Mouse (Mus musculus) intestine, embryonic 15.5 days (tissue): ENCODE data around the gene Fuz. TPM values are rescaled to one million over a fixed set of nuclear protein-coding genes. Genes with fewer than 3 reads are reported as not detected.

Source experiments
- ATAC-seq: fragments of 200-750 bp; cut with Nextera tagmentation; 2 replicates; pipeline ENCODE4 v1.8.0; 2017; ENCODE audit warnings: moderate TSS enrichment, moderate library complexity
- H3K27ac ChIP-seq: fragments of 300-500 bp; sonication (generic); 2 replicates; pipeline ENCODE4 v1.5.1; 2015; ENCODE audit warnings: mild to moderate bottlenecking, inconsistent platforms
- H3K27me3 ChIP-seq: fragments of 300-500 bp; sonication (generic); replicated peaks from 2 replicates; pipeline ENCODE4 v1.6.1; 2015; ENCODE audit warnings: inconsistent platforms
- H3K36me3 ChIP-seq: fragments of 300-500 bp; sonication (generic); 2 replicates; pipeline ENCODE4 v1.6.1; 2015; ENCODE audit warnings: inconsistent platforms
- H3K4me1 ChIP-seq: fragments of 300-500 bp; sonication (generic); replicated peaks from 2 replicates; pipeline ENCODE4 v1.6.1; 2015; ENCODE audit warnings: inconsistent platforms
- H3K4me2 ChIP-seq: fragments of 300-500 bp; sonication (generic); replicated peaks from 2 replicates; pipeline ENCODE4 v1.6.1; 2015; ENCODE audit warnings: mild to moderate bottlenecking, inconsistent platforms
- H3K4me3 ChIP-seq: fragments of 300-500 bp; sonication (generic); replicated peaks from 2 replicates; pipeline ENCODE4 v1.5.1; 2015; ENCODE audit warnings: inconsistent platforms
- H3K9ac ChIP-seq: fragments of 300-500 bp; sonication (generic); 2 replicates; pipeline ENCODE4 v1.6.1; 2015; ENCODE audit warnings: inconsistent platforms
- H3K9me3 ChIP-seq: fragments of 300-500 bp; sonication (generic); 2 replicates; pipeline ENCODE4 v1.6.1; 2016; ENCODE audit warnings: inconsistent platforms
- WGBS: fragments of 180-500 bp; shearing (Covaris S2); methylation state at CpG from one replicate; pipeline ENCODE4 v1.1.7; 2015; 5-methylcytosine and 5-hydroxymethylcytosine counted together
- microRNA counts: library from miRNA; unstranded; fragments of <30 nt; microRNA quantifications from one replicate; lab custom pipeline; 2016
- polyA plus RNA-seq: library from polyadenylated mRNA; unstranded; fragments of >200 nt; fragmentation: Nextera tagmentation; extraction: Ambion mirVana; gene quantifications from 2 replicates; pipeline ENCODE4 v1.2.1, GENCODE M21; 2015

Gene Fuz
- polyA plus RNA-seq, 1 experiment from 2014 or later: 17.0 TPM

GRCm38 (mm10) chr7:44919127-44919526, 23.2 kb downstream of the Fuz start:
- Histone ChIP-seq H3K9ac (no peak overlapping the region), H3K27ac (no peak overlapping the region), H3K36me3 (peaks cover 27% of the 10 kb centered on the region), H3K27me3 (no peaks in the 10 kb centered on the region), H3K4me3 (no peak overlapping the region), H3K9me3 (no peaks in the 10 kb centered on the region), H3K4me1 (peaks cover 4% of the 10 kb centered on the region; the same call in 1 of the 2 replicates), H3K4me2 (no peak overlapping the region)
- 94% methylated on average over 5 of the region's 5 CpGs for WGBS
- no peak for ATAC-seq

DNA sequence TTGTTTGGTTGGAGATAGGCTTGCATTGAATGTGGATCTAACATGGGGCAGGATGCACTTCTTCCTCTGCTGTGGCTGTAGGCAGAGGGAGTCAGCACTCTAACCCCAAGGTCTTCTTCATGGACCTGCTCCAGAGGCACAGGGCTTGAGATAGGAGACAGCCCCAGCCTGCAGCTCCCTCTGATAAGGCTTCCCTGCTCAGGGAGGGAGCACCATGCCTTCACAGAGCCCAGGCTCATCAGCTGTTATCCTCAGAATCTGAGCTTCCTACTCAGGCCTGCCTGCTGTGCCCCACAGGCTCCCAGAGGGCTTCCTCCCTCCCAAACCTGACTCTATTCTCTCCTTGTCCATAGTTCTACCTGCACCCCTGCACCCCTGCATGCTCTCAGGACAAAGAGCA, 26.7 kb downstream of the Fuz start:
- Histone ChIP-seq H3K4me2 (no peak overlapping the region), H3K4me3 (no peak overlapping the region), H3K27me3 (no peaks in the 10 kb centered on the region), H3K27ac (no peak overlapping the region), H3K36me3 (peaks cover 23% of the 10 kb centered on the region), H3K9ac (no peak overlapping the region), H3K9me3 (no peaks in the 10 kb centered on the region), H3K4me1 (peaks cover 4% of the 10 kb centered on the region; the same call in 1 of the 2 replicates)
- ATAC-seq: no peak

- H3K4me1 ChIP-seq: peaks cover 14% of the 10 kb centered on the region
- no peaks in the 10 kb centered on the region for H3K27me3 ChIP-seq
- H3K27ac ChIP-seq: no peak overlapping the region
- no peak overlapping the region for H3K4me2 ChIP-seq
- no peaks in the 10 kb centered on the region for H3K9me3 ChIP-seq
- H3K4me3 ChIP-seq: no peak overlapping the region
- ATAC-seq: no peak
- H3K9ac ChIP-seq: no peak overlapping the region
- H3K36me3 ChIP-seq: peaks cover 23% of the 10 kb centered on the region
- WGBS: 78% methylated on average over 3 of the region's 3 CpGs
Measured at GRCm38 (mm10) chr7:44925468-44925867, 29.6 kb downstream of the Fuz start.

DNA sequence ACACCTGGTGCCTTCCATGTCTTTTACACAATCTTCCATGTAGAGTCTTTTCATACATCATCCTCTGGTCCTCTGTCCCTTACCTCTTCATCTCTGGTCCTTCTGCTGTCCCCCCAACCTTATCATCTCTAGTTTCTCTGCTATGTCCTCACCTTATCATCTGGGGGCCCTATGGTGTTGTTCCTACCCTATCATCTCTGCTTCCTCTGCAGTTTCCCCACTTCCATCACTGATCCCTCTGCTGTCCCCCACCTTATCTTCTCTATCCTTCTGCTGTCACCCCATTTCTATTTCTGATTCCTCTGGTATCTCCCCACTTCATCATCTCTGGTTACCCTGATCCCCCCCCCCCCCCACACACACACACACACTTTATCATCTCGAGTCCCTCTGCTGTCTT, 32.7 kb downstream of the Fuz start:
- Histone ChIP-seq H3K9me3 (no peaks in the 10 kb centered on the region), H3K4me2 (peak overlapping the region; percentile 65), H3K4me1 (peaks cover 14% of the 10 kb centered on the region), H3K9ac (peak overlapping the region; percentile 87), H3K27ac (no peak overlapping the region), H3K27me3 (no peaks in the 10 kb centered on the region), H3K36me3 (peaks cover 9% of the 10 kb centered on the region; the same call in 1 of the 2 replicates), H3K4me3 (peak overlapping the region; percentile 92)
- no peak for ATAC-seq
- 4% methylated on average over 1 of the region's 1 CpGs for WGBS

- Histone ChIP-seq H3K4me1 (peaks cover 14% of the 10 kb centered on the region), H3K36me3 (peaks cover 9% of the 10 kb centered on the region; the same call in 1 of the 2 replicates), H3K9me3 (no peaks in the 10 kb centered on the region), H3K4me2 (peak within 1 kb of the TSS; percentile 67), H3K27me3 (no peaks in the 10 kb centered on the region), H3K4me3 (peak within 1 kb of the TSS; percentile 92), H3K9ac (peak within 1 kb of the TSS; percentile 87), H3K27ac (peak within 1 kb of the TSS; percentile 86)
- peak; percentile 99 for ATAC-seq
- WGBS: under 1% methylated on average over 83 of the region's 84 CpGs
Measured at GRCm38 (mm10) chr7:44929204-44930151, 33.6 kb downstream of the Fuz start, which contains the start of gene Ap2a1. Gene Ap2a1, minus strand, starts transcription at chr7:44929496.

DNA sequence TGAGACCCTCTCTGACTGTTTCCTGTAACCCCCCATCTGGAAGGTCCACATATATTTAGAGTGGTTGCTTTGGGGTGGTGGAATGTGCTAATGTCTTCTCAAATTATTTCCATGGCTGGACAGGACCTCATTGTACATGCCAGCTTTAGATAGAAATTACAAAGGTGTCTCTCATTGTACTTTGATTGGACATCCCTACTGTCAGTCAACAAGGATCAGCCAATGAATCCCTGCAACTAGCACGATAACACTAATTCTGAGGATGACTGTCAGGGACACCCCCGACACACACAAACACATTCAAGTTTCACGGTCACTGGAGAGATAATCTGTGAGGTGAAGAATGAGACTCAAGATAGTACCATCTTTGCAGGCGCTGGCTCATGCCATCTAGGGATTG, 42.8 kb downstream of the Fuz start:
- H3K36me3 ChIP-seq: no peaks in the 10 kb centered on the region
- H3K4me1 ChIP-seq: no peaks in the 10 kb centered on the region
- no peaks in the 10 kb centered on the region for H3K9me3 ChIP-seq
- no peak overlapping the region for H3K27ac ChIP-seq
- no peak overlapping the region for H3K9ac ChIP-seq
- WGBS: 86% methylated on average over 4 of the region's 4 CpGs
- no peaks in the 10 kb centered on the region for H3K27me3 ChIP-seq
- no peak overlapping the region for H3K4me3 ChIP-seq
- no peak overlapping the region for H3K4me2 ChIP-seq
- no peak for ATAC-seq

DNA sequence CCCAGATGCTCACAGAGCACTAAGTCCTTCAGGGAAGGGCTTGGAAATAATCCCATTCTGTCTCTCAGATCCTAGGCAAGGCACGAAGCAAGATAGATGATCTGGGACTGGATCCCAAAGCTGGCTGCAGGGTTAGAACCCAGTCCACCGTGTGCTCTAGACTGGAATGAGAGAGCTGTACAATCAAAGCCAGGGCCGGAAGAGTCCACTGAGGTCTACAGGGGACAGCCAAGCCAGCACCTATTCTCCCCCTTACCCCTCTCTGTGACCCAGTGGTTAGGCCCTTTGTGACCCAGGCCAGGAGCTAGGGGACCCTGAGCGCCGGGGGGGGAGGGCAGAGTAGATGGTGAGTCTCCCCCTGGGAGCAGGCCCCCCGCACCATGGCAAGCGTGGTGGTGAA, 47.0 kb downstream of the Fuz start, which contains the start of gene Tsks:
Tsks (plus strand) TSS at position 301 of the 400 bp plus-strand sequence.
- Histone ChIP-seq H3K4me2 (no peak within 1 kb of the TSS), H3K4me1 (no peaks in the 10 kb centered on the region), H3K27me3 (no peaks in the 10 kb centered on the region), H3K4me3 (no peak within 1 kb of the TSS), H3K27ac (no peak within 1 kb of the TSS), H3K36me3 (no peaks in the 10 kb centered on the region), H3K9ac (no peak within 1 kb of the TSS), H3K9me3 (no peaks in the 10 kb centered on the region)
- no peak for ATAC-seq
- 78% methylated on average over 7 of the region's 7 CpGs for WGBS

GRCm38 (mm10) chr7:44949922-44950321, 54.0 kb downstream of the Fuz start:
- no peak for ATAC-seq
- WGBS: 67% methylated on average over 6 of the region's 6 CpGs

DNA sequence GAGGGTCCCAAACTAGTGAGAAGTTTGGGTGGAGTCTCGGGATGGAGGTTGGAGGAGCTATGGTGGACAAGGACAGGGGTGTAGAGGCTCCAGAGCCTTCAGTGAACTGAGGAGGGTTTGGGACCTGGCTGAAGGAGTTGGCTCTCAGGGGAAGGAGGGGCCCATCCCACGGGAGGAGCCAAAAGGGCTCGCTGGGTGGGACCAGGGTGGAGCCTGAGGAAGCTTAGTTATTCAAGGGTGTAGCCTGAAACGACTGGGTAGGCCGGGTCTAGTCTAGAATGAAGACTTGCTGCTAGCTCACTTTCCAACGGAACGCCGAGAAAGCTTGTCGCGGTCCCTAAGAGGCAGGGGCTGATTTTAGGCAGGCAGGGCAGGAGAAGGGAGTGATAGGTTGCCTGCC, 56.1 kb downstream of the Fuz start:
- Histone ChIP-seq H3K4me3 (peak overlapping the region; percentile 61), H3K4me2 (peak overlapping the region; percentile 99), H3K9me3 (no peaks in the 10 kb centered on the region), H3K27me3 (peaks cover 14% of the 10 kb centered on the region), H3K4me1 (peaks cover 13% of the 10 kb centered on the region; the same call in 1 of the 2 replicates), H3K27ac (peak overlapping the region; percentile 73), H3K9ac (peak overlapping the region; percentile 68), H3K36me3 (no peaks in the 10 kb centered on the region)
- under 1% methylated on average over 10 of the region's 10 CpGs for WGBS
- ATAC-seq: peak; percentile 91

More at GRCm38 (mm10) chr7:44949922-44950321, 54.0 kb downstream of the Fuz start:
- peaks cover 13% of the 10 kb centered on the region; the same call in 1 of the 2 replicates for H3K4me1 ChIP-seq
- no peaks in the 10 kb centered on the region for H3K9me3 ChIP-seq
- H3K4me2 ChIP-seq: no peak overlapping the region
- no peak overlapping the region for H3K27ac ChIP-seq
- H3K4me3 ChIP-seq: no peak overlapping the region
- H3K36me3 ChIP-seq: no peaks in the 10 kb centered on the region
- H3K27me3 ChIP-seq: peaks cover 14% of the 10 kb centered on the region
- no peak overlapping the region for H3K9ac ChIP-seq

MicroRNAs encoded within 50 kb of the gene (microRNA counts, 519-probe panel; counts per million panel counts)
- 97.1 counts per million, percentile 29 among the panel's probes with 10 or more counts for microRNA mmu-miR-707 (lab: Ali Mortazavi, UCI)

Other genes starting within 250 kb of the Fuz start
- 68.4 and 74.3 TPM in 2 replicates for gene Myh14, start 225.2 kb upstream of the Fuz start, polyA plus RNA-seq
- gene Izumo2, start 187.3 kb upstream of the Fuz start, polyA plus RNA-seq: not detected in 2 replicates
- 36.0 and 39.4 TPM in 2 replicates for gene Vrk3, start 147.7 kb upstream of the Fuz start, polyA plus RNA-seq
- gene Zfp473, start 145.0 kb upstream of the Fuz start, polyA plus RNA-seq: 2.0 and 2.5 TPM in 2 replicates
- 87.4 and 89.2 TPM in 2 replicates for gene Nup62, start 80.0 kb upstream of the Fuz start, polyA plus RNA-seq
- gene Il4i1, start 79.7 kb upstream of the Fuz start, polyA plus RNA-seq: 0.78 and 1.5 TPM in 2 replicates
- 6.2 and 6.6 TPM in 2 replicates for gene Atf5, start 79.4 kb upstream of the Fuz start, polyA plus RNA-seq
- 112 and 116 TPM in 2 replicates for gene Akt1s1, start 47.1 kb upstream of the Fuz start, polyA plus RNA-seq
- gene Tbc1d17, start 47.0 kb upstream of the Fuz start, polyA plus RNA-seq: 71.0 and 71.3 TPM in 2 replicates
- 25.9 and 29.0 TPM in 2 replicates for gene Pnkp, start 38.9 kb upstream of the Fuz start, polyA plus RNA-seq
- gene Ptov1, start 26.3 kb upstream of the Fuz start, polyA plus RNA-seq: 239 and 253 TPM in 2 replicates
- 88.2 and 91.8 TPM in 2 replicates for gene Med25, start 3.4 kb upstream of the Fuz start, polyA plus RNA-seq
- gene Ap2a1, start 33.4 kb downstream of the Fuz start, polyA plus RNA-seq: 60.1 and 65.0 TPM in 2 replicates
- 0.14 TPM in 1 of 2 replicates, not detected in the other for gene Tsks, start 47.1 kb downstream of the Fuz start, polyA plus RNA-seq
- 16.1 and 16.5 TPM in 2 replicates for gene Cpt1c, start 78.8 kb downstream of the Fuz start, polyA plus RNA-seq
- gene Prmt1, start 90.5 kb downstream of the Fuz start, polyA plus RNA-seq: 449 and 456 TPM in 2 replicates
- gene Irf3, start 101.6 kb downstream of the Fuz start, polyA plus RNA-seq: 89.9 and 99.6 TPM in 2 replicates
- 37.3 and 43.6 TPM in 2 replicates for gene Bcl2l12, start 102.6 kb downstream of the Fuz start, polyA plus RNA-seq
- gene Scaf1, start 120.3 kb downstream of the Fuz start, polyA plus RNA-seq: 32.0 and 33.6 TPM in 2 replicates
- 57.6 and 61.0 TPM in 2 replicates for gene Rras, start 121.9 kb downstream of the Fuz start, polyA plus RNA-seq
- 7.1 and 8.7 TPM in 2 replicates for gene Prr12, start 156.8 kb downstream of the Fuz start, polyA plus RNA-seq
- 49.5 and 50.5 TPM in 2 replicates for gene Nosip, start 166.3 kb downstream of the Fuz start, polyA plus RNA-seq
- gene Prrg2, start 166.6 kb downstream of the Fuz start, polyA plus RNA-seq: 29.2 and 29.5 TPM in 2 replicates
- 265 and 267 TPM in 2 replicates for gene Rcn3, start 196.1 kb downstream of the Fuz start, polyA plus RNA-seq
- 153 and 168 TPM in 2 replicates for gene Fcgrt, start 207.8 kb downstream of the Fuz start, polyA plus RNA-seq
- gene Rps11, start 228.4 kb downstream of the Fuz start, polyA plus RNA-seq: 1,711 TPM in 2 replicates
- gene Rpl13a, start 232.7 kb downstream of the Fuz start, polyA plus RNA-seq: 1,301 and 1,445 TPM in 2 replicates
- 0.24 and 0.28 TPM in 2 replicates for gene Gm45713, start 240.2 kb downstream of the Fuz start, polyA plus RNA-seq
- gene Flt3l, start 240.4 kb downstream of the Fuz start, polyA plus RNA-seq: 1.8 and 2.0 TPM in 2 replicates